Mouse (Mus musculus) left cerebral cortex, adult 9 months (tissue): ENCODE data around the gene Sod1.

Experiments used
- DNase-seq, 2 experiments: peaks; one replicate each; pipeline ENCODE4 v3.0.0; 2022; ENCODE audit warnings: low spot score in 2 of 2

Gene Sod1

DNA sequence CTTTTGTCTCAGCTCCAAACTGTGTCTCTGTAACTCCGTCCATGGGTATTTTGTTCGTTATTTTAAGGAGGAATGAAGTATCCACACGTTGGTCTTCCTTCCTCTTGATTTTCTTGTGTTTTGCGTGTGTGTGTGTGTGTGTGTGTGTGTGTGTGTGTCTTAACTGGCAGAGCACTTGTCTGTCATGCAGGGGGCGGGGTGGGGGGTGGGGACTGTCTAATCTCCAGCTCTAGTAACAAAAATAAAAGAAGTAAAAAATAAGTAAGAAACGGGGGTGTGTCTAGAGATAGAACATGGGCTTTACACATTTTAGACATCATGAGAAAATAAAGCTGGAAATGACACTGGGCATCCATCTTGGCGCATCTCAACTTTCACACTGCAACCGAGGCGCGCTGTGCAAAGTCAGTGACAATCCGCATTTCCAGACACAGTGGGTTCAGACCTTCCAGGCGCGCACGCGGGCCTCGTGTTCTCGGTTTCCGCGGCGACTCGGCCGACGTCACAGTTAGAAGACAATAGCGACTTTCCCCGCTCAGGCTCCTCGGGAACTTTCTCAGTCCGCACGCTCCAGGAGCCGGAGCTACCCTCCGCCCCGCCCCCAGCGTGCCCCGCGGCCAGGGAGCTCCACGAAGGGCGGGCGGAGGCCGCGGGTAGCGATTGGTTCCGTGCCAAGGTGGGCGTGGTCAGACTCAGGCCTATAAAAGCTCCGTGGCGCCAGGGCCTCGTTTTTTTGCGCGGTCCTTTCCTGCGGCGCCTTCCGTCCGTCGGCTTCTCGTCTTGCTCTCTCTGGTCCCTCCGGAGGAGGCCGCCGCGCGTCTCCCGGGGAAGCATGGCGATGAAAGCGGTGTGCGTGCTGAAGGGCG is at the start of gene Sod1:
Gene Sod1, plus strand, starts transcription at position 729 of the 866 bp plus-strand sequence.
- peak; percentile 80 to 90 for DNase-seq

DNA sequence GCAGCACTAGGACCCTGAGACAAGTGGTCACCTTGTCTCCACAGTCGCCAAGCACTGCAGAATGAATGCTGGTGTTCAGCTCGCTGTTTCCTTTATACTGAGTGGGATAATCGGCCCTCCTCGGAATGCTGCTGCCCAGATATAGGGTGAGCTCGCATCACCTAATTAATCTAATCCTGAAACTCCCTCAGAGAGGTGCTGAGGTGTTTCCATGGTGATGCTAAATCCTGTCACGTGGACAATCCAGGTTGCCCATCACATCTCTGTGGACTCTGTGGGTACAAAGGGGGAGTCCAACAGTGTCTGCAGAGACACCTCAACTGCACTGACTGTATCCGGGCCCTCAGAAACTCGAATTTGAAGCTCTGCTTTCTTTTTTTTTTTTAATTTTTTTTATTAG is 49.1 kb upstream of the Sod1 start:
- DNase-seq: no peak

DNA sequence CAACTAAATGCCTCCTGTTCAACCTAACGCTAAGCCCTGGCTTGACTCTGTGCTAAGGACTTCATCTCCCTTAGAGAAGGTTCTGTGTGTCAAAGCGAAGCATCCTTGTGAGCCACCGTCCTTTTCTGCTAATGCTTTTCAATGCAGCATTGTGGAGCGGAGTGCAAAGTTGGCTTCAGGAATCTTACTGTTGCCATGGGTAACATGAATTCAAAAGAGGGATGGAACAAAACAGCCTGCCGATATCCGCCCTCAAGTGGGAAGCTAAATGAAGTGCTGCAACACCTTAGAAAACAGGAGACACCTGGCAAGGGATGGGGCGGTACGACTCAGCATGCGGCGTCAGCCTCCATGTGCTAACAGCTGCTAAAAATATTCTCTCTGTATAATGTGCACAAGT is 44.1 kb upstream of the Sod1 start:
- peak; percentile 75 to 78 for DNase-seq

DNA sequence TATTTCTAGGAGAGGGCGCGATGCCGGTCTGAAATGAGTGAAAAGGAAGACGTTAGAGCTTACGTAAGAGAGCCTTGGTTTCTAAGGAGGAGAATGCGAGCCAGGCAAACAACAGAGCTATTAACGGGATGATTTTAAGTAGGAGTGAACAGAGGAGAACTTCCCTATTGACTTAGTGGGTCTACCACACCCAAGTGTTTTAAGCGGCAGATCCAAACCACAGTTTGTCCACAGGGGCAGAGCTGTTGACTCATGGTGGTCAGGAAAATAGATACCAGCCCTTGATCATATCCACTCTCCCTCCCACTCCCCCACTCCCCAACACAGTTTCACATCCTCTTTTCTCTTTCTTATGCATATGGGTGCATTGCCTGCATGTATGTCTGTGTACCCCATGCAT is 43.1 kb upstream of the Sod1 start:
- DNase-seq: no peak

DNA sequence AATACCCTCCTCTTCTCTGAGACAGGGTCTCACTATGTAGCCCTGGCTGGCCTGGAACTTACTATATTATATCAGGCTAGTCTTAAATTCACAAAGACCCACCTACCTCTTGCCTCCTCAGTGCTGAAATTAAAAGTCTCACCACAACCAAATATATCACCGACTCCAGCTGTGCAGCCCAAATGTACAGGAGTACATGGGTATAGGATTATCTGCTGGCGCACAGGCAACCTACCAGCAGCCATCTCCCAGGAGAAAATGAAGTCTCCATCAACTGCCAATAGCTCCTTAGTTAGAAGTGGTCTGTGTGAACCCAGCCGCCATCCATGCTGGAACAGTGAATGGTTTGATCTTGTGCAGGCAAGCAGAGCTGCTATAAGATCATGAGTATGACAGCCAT is 42.1 kb upstream of the Sod1 start:
- DNase-seq: no peak

DNA sequence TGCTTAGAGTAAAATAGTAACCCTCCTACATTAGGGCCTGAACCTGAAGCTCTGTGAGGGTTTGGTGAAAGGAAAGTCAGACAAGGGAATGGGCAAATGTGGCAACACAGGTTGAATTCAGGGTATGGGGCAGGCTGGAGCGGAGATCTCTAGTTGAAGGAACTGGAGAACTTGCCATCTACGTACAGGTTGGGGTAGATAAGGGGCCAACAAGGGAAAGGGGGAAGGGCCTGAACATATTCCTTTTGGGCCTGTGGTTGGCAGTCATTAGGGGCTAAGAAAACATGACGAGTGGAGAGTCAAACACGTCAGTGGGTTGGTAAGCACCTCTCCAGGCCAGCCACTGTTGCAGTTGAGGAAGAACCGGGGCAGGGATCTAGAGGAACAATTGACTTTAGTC is 40.7 kb upstream of the Sod1 start:
- DNase-seq: no peak

DNA sequence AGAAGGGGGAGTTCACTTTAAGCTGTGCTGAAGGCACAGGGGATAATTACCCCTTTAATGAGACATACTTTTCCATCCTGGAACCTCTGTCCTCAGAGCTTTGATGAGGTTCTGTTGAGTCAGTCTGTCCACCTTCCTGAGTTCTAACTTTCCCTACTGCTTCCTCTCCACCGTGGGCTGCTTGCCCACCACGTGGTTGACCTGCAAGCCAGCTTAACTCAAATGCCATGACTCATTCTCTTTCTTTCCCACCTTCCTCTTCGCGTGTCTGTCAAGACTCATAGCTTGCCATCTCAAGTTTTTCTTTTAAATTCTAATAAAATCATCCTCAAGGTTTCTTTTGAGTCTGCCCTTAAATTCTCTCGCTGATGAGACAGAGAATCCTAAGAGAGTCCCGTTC is 39.6 kb upstream of the Sod1 start:
- no peak for DNase-seq

DNA sequence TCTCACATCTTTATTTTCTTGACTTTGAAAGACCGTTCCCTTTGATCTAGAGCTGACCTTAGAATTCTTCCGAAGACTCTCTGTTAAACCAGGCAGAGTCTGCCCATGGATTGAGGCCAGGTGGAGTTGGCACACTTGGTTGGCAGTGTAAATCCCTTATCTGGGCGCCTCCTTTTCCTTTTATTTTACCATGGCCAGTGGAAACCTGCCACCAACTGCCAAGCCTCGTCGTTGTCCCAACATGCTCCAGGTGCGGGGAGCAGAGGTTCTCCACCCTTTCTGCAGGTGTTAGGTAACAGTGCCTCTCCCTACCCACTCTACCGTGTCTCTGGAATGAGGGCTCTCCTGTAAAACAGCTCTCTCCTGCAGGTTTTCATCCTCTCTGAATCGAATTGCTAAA is 38.9 kb upstream of the Sod1 start:
- DNase-seq: no peak

DNA sequence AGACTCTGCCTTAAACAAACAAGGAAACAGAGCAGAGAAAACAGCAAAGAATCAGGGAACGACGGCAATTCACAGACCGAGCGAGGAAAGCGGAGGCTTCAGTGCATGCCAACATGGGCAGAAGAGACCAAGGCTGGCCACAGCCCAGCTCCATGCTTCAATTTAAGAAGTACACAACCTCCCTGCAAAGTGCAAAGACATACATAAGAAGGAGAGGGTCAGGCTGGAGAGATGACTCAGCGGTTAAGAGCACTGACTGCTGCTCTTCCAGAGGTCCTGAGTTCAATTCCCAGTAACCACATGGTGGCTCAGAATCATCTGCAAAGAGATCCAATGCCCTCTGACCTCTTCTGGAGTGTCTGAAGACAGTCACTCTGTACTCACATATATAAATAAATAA is 36.4 kb upstream of the Sod1 start:
- DNase-seq: no peak

DNA sequence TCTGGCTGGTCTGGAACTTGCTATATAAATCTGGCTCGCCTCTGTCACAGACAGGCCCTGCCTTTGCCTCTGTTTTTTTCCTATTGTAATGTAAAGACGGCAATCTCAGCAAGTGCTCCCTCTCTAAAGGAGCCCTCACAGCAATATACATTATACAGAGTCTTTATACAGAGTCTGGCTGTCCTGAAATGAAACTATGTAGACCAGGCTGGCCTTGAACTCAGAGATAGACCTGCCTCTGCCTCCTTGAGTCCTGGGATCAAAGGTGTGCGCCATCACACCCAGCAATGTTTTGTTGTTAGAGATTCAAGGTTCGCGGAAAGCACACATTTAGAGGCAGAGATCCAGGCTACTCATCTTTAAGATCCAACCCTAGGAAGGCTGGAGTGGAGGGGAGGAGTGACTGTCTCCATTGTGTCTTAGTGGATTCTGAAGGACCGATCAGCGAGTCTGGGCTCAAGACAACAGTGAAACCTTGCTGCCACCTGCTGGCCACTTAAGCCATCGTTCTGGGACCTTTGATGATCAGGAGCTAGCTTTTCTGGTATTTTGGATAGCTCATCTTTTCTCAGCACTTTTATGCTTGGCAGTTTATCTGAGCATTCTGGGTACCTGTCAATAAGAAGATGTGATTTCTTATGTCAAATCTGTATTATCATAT is 34.5 kb upstream of the Sod1 start:
- peak in 1 of 2 experiments; percentile 90 for DNase-seq

DNA sequence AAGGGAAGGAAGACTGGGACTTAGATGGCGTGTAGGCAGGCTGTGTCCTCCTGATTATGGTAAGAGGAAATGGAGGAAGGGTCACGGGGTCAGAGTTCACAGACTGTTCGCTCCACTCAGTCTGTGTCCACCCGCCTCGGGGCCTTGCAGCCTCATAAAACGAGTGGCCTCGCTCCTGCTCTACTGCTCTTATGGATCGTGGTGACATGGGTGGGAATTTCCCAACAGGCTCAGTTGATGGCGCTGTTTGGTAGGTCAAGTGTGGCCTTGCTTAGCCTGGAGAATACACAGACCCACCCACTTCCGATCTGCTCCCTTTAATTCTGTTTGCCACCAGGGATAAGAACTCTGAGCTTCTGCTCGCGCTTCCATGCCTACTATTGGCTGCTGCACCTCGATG is 33.1 kb upstream of the Sod1 start:
- no peak for DNase-seq

DNA sequence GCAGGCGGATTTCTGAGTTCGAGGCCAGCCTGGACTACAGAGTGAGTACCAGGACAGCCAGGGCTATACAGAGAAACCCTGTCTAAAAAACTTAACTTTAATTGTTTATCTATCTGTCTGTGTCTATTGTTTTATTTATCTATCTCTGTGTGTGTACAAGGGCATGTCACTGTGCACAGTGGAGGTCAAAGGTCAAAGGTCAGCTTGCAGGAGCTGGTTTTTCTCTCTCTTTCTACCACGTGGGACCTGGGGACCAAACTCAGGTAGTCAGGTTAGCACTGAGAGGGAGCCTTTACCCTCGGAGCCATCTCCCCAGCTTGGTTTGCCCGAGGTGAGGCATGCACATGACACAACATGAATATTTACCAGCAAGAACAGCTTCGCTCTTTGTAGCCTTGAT is 29.3 kb upstream of the Sod1 start:
- no peak for DNase-seq

DNA sequence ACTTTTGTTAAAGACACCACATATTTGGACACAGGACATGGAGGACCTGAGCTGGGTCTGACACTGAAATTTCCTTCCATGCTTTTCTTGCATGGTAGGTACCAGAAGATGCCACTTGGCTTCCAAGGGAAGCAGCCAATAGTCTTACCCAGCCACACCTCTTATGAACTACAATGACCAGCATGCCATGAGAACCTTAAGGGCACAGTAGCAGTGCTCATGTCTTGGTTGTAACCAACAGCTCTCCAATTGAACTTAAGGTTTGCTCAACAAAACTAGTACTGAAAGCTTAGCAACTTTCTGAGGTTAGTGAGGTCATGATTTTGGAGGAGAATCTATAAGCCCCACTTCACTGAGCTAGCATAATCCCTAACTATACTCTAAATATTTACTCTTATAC is 26.8 kb upstream of the Sod1 start:
- DNase-seq: no peak

DNA sequence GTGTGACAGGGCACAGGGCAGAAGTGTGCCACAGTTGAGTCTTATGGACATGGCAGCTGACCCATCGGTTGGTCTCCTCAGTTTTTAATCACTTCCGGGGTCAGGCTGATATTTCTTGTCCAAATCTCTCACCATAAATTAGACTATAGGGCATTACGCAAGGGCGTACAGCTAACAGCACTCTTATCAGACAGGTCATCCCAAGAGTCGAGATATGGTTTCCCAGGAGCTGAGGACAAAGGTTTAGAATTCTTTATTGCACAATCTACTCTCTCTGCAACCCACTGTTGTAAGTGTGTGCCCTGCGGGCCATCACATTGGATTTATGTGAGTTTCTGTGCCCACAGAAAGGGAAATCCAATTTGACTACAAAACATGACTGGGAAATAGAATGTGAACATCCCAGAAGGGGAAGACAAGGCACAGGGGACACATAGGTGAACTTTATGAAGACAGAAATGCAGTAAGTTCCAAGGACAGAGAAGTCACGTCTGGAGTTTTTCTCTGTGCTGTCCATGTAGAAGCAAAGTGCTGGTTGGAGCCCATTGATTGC is 23.8 kb upstream of the Sod1 start:
- DNase-seq: no peak

DNA sequence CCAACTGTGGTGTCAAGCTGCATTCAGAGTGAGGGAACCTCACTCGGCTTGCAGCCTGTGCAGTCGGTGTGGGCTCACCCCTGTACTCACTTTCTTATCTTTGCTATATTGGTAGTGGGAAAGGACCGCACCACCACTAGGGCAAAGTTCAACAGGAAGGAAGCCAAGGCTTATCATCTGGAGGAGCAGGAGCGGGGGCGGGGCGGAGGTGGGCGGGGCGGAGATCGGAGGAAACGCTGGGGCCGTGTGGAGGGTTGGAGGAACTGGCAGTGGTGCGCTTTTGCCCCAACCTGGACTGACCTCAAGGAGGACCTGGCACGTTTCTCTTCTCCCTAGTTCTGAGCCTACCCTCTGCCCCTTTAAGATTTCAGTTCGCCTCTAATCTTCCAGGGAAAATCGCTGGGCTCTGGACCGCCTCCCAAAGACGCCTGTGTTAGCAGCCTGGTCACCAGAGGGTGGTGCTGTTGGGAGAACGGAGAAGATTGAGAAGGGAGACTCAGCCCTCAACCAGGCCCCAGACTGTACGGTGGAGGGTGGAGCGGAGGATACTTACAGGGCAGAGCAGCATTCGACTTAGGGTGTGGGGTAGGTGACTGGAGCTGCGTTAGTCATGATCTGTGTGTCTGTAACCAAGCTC is 23.1 kb upstream of the Sod1 start:
- peak in 1 of 2 experiments; percentile 62 for DNase-seq

DNA sequence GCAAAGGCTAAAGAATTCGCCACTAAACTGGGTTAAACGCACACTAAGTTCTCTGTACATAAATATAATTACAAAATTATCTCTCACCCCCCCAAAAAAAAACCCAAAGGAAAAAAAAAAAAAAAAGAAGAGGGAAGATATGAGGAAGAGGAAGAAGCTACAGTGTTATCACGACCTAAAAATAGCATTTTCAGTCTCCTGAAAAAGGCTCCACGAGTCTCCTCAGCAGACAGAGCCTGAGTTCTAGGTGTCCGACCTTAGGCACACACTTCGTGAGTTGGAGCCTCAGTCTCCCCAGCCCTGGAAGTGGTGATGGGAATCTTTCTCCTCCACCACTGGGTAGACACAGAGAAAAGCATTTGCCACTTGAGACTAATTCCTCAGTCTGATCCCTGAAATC is 21.9 kb upstream of the Sod1 start:
- no peak for DNase-seq

DNA sequence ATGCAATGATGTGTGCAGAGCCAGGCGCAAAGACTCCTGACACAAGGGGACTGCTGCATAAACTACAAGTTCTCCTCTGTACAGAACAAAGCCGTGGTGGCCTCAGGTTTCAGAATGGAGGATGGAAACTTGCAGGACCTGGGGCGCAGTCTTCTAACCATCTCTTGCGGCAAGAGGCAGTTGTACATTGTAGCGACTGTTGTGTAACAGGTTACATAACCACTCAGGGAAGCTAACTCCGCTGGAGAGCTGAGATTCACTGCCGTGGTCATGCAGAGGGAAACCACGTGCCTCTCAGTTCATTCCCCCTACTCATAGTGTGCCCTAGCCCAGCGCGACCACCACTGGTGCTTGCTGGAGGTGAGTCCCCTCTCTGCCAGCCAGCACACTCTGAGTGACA is 21.4 kb upstream of the Sod1 start:
- no peak for DNase-seq

DNA sequence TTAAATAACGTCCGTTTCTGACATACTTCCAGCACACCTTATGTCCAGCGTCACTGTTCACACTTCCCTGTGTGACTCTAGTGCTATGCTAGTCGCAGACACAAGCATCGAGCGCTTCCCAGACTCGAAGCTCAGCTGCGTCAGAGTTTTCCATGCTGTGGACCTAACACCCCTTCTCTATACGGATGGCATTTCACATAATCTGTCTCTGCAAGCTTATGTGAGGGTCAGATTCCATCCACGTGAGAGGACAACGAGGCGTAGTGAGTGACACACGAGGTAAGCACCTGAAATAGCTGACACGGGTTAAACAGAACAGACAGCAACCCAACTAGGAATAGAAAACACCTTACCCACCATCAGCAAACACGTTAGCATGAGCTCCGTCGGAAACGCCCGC is 18.4 kb upstream of the Sod1 start:
- DNase-seq: no peak

DNA sequence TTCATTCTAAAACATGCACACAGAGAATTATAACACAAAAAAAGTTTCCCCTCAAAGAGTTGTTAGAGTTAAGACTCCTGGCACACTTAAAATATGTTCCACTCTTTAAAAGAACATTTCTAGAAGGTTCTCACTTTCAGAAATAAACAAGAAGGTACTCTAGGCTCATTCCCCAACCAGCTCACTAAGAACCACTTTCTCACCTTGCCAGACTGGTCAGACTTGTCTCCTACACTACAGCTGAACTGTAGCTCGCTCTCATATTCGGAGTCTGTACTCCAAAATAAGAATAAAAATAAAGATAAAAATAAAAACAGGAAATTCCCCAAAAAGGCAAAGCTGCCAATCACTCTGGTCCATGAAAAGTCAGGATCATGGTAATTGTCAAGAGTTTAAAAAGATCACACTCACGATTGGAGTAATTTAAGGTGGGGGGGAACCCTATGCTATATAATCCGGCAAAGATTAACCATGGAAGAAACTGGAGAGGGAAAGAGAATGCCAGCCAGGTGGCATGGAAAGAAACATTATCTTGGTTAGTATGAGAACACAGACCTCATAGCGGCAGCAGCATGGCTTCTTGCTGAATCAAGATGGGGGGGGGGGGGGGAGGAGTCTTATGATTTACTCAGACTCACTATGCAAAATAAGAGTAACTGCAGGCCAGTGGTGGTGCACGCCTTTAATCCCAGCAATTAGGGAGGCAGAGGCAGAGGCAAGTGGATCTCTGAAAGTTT is 17.2 kb upstream of the Sod1 start:
- no peak for DNase-seq

DNA sequence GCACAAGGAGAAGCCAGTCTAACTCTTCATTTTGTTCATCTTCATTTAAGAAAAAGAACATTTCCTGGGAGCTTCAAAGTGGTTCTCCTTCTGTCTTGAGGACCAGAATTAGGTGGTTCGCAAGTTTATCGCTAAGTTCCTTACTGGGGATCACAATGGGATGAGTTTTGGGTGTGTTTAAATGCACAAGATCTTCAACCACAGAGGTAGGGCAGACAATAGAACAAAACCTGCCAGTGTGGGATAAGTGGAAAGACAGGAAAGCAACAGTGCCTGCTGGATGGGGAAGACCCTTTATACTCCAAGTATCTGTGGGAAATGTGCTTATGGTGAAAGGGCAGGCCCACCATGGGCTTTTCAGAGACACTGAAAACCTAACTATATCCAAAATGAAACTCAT is 15.7 kb upstream of the Sod1 start:
- DNase-seq: no peak

DNA sequence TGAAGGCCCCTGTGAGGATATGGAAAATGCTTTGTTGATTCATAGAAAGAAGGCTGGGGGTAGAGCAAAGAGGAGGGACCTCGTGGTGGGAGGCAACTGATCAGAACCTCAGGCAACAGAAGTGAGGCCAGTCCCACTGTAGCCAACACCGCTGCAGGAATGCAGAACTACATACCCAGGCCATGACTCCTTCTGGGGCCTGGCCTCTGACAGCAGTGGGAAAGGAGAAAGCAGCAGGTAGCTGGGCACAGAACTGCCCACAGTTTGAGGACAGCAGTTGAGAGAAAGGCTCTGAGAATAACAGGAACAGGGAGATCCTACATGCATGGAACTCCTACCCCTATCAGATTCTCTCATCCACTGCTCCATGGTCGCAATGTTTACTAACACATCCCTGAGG is 11.6 kb upstream of the Sod1 start:
- no peak for DNase-seq

DNA sequence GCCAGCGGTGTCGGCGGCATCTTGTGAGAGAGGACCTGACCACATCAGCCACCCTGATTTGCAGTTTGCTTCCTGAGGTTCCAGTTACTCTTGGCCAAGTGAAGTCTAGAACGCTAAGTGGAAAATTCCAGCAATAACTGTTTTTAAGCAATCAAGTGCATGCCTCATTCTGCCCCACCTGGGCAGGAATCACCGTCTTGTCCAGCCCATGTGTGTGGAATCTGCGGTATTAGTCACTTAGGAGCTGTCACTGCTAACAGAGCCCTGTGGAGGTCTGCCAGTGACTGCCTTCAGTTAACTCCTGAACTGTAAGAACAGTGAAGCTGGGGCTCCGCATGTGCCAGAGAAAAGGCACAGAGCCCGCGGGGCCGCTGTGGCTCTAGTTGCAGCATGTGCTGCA is 9.8 kb upstream of the Sod1 start:
- DNase-seq: no peak
